Mouse (Mus musculus) G1E (cell line): Measurements from ENCODE around the gene Thbs4. TPM values are rescaled to one million over a fixed set of nuclear protein-coding genes. Genes with fewer than 3 reads are reported as not detected.

Experiments
- ATAC-seq: 2 replicates; pipeline ENCODE4 v1.8.0; 2016; ENCODE audit warnings: mild to moderate bottlenecking; ENCODE audit not compliant: insufficient number of reproducible peaks, poor library complexity, low FRiP score, severe bottlenecking; ENCODE audit errors: extremely low read depth
- DNase-seq: peaks from one replicate; pipeline ENCODE4 v3.0.0; 2012; ENCODE audit warnings: low spot score
- H3K27me3 ChIP-seq: 2 replicates; pipeline ENCODE4 v1.6.1; 2012; ENCODE audit warnings: mild to moderate bottlenecking, low read length, inconsistent platforms; ENCODE audit not compliant: insufficient read depth
- H3K36me3 ChIP-seq: replicated peaks from 2 replicates; pipeline ENCODE3; 2012; ENCODE audit warnings: mild to moderate bottlenecking, inconsistent platforms
- H3K4me1 ChIP-seq: 2 replicates; pipeline ENCODE4 v1.6.1; 2012; ENCODE audit warnings: low read depth, low read length, inconsistent platforms, mixed read lengths; ENCODE audit not compliant: insufficient read depth
- H3K4me3 ChIP-seq: 2 replicates; pipeline ENCODE4 v1.5.1; 2012; ENCODE audit warnings: low read depth, mild to moderate bottlenecking, inconsistent platforms, low read length, moderate library complexity, mixed read lengths
- H3K9me3 ChIP-seq: replicated peaks from 2 replicates; pipeline ENCODE4 v1.6.1; 2012; ENCODE audit warnings: inconsistent platforms
- CTCF ChIP-seq: IDR thresholded peaks from 2 replicates; pipeline ENCODE4 v1.5.1; 2012; ENCODE audit warnings: low read depth, low read length, inconsistent platforms, mixed read lengths
- GATA1 ChIP-seq: IDR thresholded peaks from 2 replicates; pipeline ENCODE4 v1.6.1; 2012; ENCODE audit warnings: borderline replicate concordance, low read length, inconsistent platforms, mixed read lengths
- GATA2 ChIP-seq: IDR thresholded peaks from 2 replicates; pipeline ENCODE4 v1.6.1; 2012; ENCODE audit warnings: low read depth, low read length, inconsistent platforms, borderline replicate concordance
- POLR2AphosphoS5 ChIP-seq: IDR thresholded peaks from 2 replicates; pipeline ENCODE4 v1.6.1; 2012; ENCODE audit warnings: low read depth, low read length, inconsistent platforms; ENCODE audit not compliant: insufficient replicate concordance
- TAL1 ChIP-seq: conservative IDR thresholded peaks from 2 replicates; pipeline ENCODE4 v1.6.1; 2012; ENCODE audit warnings: low read depth, low read length, inconsistent platforms, mixed read lengths
- polyA plus RNA-seq: library from polyadenylated mRNA; stranded (reverse); fragments of >175 nt; gene quantifications from 2 replicates; pipeline ENCODE4 v1.2.3, GENCODE M21; 2012
- total RNA-seq, 2 experiments: library from RNA; stranded (forward) in 1 of 2; stranded (reverse) in 1 of 2; fragments of 200-1000 nt in 1 of 2; fragments of >200 nt in 1 of 2; fragmentation: Nextera tagmentation in 1 of 2; gene quantifications; 2 replicates each; pipeline ENCODE4 v1.2.3; 2014 to 2017

Gene Thbs4
- total and polyA plus RNA-seq, 3 experiments, result not detected

DNA sequence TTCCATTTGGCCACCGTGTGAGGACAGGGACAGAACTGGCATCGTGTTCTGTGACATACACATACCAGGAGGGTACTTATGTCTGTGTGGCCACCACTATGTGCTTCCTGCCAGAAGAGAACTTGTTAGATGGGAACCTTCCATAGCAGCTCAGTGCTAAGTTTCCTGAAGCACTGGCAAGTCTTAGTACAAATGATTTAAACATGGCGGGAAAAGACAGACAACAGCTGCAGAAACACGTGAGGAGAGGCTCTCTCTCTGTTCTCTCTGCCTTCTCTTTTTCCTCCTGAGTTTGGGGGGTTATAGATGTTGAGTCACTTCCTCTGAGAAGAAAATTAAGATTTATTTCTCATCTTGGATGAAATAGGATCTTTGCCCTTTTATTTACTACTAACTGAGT is 14.5 kb downstream of the Thbs4 start:
- no peak for TF ChIP-seq CTCF
- no peak for TF ChIP-seq GATA1
- no peak for TF ChIP-seq TAL1
- TF ChIP-seq POLR2AphosphoS5, result no peak
- TF ChIP-seq GATA2, result no peak
- no peaks in the 10 kb centered on the region for H3K4me1 ChIP-seq

DNA sequence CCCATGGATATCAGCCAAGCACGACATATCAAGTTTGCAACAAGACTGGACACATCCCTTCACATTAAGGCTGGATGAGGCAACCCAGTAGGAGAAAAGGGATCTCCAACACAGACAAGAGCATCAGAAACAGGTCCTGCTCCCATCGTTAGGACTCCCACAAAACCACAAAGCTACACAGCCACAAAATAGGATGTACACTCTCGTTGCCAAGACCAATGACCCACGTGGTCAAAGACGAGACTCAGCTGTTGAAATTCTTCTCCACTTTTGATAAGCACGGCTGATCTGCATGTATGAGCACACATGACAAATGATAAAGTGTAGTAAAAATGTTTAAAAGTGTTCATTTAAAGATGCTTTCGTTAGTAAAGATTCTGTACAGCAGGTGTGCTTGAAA is 16.0 kb downstream of the Thbs4 start:
- Histone ChIP-seq H3K27me3 (peaks cover 37% of the 10 kb centered on the region), H3K4me1 (no peaks in the 10 kb centered on the region), H3K4me3 (no peak overlapping the region), H3K36me3 (no peaks in the 10 kb centered on the region), H3K9me3 (no peaks in the 10 kb centered on the region)
- DNase-seq, result no peak
- TF ChIP-seq GATA1 (no peak), CTCF (no peak), GATA2 (no peak), TAL1 (no peak), POLR2AphosphoS5 (no peak)
- no peak for ATAC-seq

More for the DNA sequence above, 14.5 kb downstream of the Thbs4 start:
- Histone ChIP-seq H3K9me3 (no peaks in the 10 kb centered on the region), H3K27me3 (peaks cover 29% of the 10 kb centered on the region), H3K36me3 (no peaks in the 10 kb centered on the region), H3K4me3 (no peak overlapping the region)
- DNase-seq, result no peak
- ATAC-seq, result no peak

DNA sequence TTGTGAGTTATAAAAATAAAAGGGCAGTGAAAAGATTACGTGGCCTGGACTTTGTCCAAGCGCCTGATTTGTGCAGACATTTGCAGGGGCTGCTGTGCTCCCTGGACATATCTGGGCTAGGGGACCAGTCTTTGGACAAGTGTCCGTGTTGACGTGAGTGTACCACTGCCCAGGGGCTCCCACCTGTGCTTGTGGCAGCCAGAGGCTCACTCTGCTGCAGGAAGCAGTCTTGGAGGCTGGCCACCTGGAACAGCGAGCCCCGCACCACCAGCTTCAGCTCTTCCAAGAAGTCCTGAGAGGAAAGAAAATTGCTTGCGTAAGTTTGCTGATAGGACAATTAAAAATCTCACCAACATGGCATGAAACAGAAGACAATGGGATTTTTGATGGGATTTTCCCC is 18.7 kb downstream of the Thbs4 start:
- H3K4me1 ChIP-seq, result no peaks in the 10 kb centered on the region
- H3K36me3 ChIP-seq, result no peaks in the 10 kb centered on the region
- peaks cover 32% of the 10 kb centered on the region for H3K27me3 ChIP-seq
- no peak overlapping the region for H3K4me3 ChIP-seq
- ATAC-seq, result no peak
- H3K9me3 ChIP-seq, result no peaks in the 10 kb centered on the region
- DNase-seq, result no peak
- TF ChIP-seq POLR2AphosphoS5 (no peak), TAL1 (no peak), GATA2 (no peak), GATA1 (no peak), CTCF (no peak)

DNA sequence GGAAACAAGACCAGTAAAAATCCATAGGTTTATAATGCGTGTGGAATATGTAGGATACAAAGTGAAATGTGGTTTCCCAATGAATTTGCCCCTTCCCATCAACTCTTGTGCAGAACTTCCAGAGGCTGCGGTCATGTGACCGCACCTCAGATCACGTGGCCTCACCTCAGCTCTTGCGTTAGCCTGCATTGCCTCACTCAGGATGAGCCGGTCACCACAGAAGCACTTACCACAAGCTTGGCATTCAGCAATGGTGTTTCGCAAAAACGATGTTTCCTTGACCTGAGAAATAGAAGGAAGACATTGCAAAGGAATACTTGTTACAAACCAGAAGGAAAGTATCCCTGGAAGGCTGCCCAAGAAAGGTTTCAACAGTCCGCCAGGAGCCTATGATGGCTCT is 19.7 kb downstream of the Thbs4 start:
- Histone ChIP-seq H3K4me3 (no peak overlapping the region), H3K9me3 (no peaks in the 10 kb centered on the region), H3K36me3 (no peaks in the 10 kb centered on the region), H3K27me3 (peaks cover 28% of the 10 kb centered on the region), H3K4me1 (no peaks in the 10 kb centered on the region)
- no peak for DNase-seq
- TF ChIP-seq GATA1 (no peak), GATA2 (no peak), CTCF (no peak), TAL1 (no peak), POLR2AphosphoS5 (no peak)
- ATAC-seq, result no peak

DNA sequence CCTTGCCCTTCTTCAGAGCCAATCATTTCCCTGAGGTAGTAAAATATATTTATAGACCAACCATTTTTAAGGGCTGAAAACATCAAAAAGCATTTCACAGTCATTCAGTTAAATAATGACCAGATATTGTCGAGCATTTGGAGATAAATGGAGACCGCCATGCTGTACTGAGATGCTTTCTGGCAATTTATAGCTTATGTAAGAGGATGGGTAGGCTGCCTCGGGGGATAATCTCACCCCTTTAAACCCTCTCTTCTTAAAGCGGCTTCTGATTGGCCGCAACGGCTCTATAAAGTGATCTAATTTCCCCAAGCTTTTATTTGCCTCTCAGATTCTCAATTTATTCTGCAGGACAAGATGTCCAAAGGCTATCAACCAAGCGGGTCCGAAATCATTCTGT is 22.1 kb downstream of the Thbs4 start:
- no peak for ATAC-seq
- no peaks in the 10 kb centered on the region for H3K4me1 ChIP-seq
- DNase-seq, result no peak
- no peaks in the 10 kb centered on the region for H3K36me3 ChIP-seq
- H3K4me3 ChIP-seq, result no peak overlapping the region
- TF ChIP-seq GATA2 (no peak), CTCF (no peak), POLR2AphosphoS5 (no peak), TAL1 (no peak), GATA1 (no peak)
- H3K27me3 ChIP-seq, result peaks cover 23% of the 10 kb centered on the region
- H3K9me3 ChIP-seq, result no peaks in the 10 kb centered on the region

DNA sequence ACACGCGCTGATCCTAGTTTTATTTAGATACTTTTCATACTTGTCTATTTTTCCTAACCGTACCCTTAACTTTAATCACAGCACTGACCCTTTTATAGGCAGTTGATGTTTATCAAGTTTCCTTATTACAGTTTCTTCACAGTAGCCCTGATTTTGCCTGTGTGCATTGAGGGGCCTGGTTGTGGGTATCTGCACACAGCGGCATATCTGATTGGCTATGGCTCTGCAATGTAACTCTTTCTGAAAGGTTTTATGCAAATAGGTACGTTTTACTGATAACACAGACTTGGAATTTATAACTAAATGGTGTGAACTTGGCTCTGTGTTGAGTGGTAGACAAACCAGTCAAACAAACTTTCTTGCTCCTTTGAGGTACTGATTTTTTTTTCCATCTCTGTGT is 23.1 kb downstream of the Thbs4 start:
- Histone ChIP-seq H3K4me3 (no peak overlapping the region), H3K27me3 (peaks cover 22% of the 10 kb centered on the region), H3K9me3 (no peaks in the 10 kb centered on the region), H3K36me3 (no peaks in the 10 kb centered on the region), H3K4me1 (no peaks in the 10 kb centered on the region)
- TF ChIP-seq GATA1, result no peak
- TF ChIP-seq CTCF, result no peak
- no peak for TF ChIP-seq TAL1
- TF ChIP-seq GATA2, result no peak
- no peak for TF ChIP-seq POLR2AphosphoS5
- ATAC-seq (no peak), DNase-seq (no peak)

DNA sequence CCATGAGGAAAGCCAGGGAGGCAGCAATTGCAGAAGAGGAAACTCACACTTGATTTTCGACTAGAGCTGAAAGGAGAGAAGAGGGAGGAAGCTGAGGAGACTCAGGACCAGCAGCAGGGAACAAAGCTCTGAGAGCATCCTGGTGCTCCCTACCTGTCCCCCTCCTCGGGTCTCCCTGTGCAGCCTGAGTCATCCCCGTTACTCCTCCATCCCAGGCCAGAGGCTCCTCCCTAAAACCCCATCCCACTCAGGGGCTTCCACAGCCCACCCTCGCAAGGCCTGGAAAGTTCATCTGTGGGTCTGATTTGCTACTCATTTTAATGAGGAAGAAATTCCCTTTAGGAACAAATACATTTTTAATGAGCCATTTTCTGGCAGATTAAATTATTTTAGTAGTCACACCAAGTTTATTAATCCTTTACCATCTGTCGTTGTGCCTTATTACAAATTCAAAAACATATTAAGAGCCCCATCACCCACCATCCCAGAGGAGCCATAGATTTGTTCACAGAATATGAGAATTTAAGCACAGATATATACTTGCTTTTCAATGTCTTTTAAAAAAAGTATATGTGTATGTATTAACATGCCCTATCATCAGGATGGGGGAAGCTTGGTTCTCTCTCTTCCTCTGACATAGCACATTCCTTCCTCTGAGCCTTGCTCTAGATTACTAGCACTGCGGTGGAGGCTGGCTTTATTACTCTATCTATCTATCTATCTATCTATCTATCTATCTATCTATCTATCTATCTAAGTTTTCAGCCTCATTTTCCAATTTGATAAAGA is 29.0 kb downstream of the Thbs4 start:
- DNase-seq (no peak), ATAC-seq (no peak)
- no peak for TF ChIP-seq GATA1
- TF ChIP-seq GATA2, result no peak
- Histone ChIP-seq H3K4me1 (no peaks in the 10 kb centered on the region), H3K36me3 (no peaks in the 10 kb centered on the region), H3K4me3 (no peak overlapping the region), H3K9me3 (no peaks in the 10 kb centered on the region), H3K27me3 (peaks cover 25% of the 10 kb centered on the region)
